Mouse (Mus musculus): ENCODE results near the gene Purb.

- TF ChIP-seq SRF (IDR thresholded peaks at IDR 0.05; ENCODE audit: control insufficient read depth, insufficient read length, low read depth) = no peak
- peak; percentile 15 for TF ChIP-seq POLR2AphosphoS2 (IDR thresholded peaks at IDR 0.05; ENCODE audit: insufficient read length, low read depth)
- no peak for TF ChIP-seq REST (IDR thresholded peaks at IDR 0.05; ENCODE audit: insufficient read depth, insufficient read length)
- no peak for TF ChIP-seq POLR2A (IDR thresholded peaks at IDR 0.05; ENCODE audit: insufficient read length, low read depth)
- TF ChIP-seq MAX (IDR thresholded peaks at IDR 0.05; ENCODE audit: low read depth) = no peak
- no peak for TF ChIP-seq USF1 (IDR thresholded peaks at IDR 0.05; ENCODE audit: low read depth)
- TF ChIP-seq TCF12 (IDR thresholded peaks at IDR 0.05; ENCODE audit: insufficient read depth, poor library complexity, severe bottlenecking) = peak; percentile 95
- peak; percentile 88 to 100 (median 92) for TF ChIP-seq MYOG (IDR thresholded peaks at IDR 0.05; ENCODE audit: control insufficient read depth in 1 of 3, insufficient read depth in 1 of 3, insufficient read length in 2 of 3, low read depth in 2 of 3)
Measured at GRCm38 (mm10) chr11:6480681-6481405, 5.1 kb upstream of the Purb start.

All from myocyte (in vitro differentiated cells).